Mouse (Mus musculus): ENCODE measurements at regions not wholly inside any gene's neighbourhood (a gene's known extent, or its start where the extent isn't known, plus 50 kb on each side); places are given as distances from the start of the nearest gene placed in this dataset.

GRCm38 (mm10) chr7:63833676-63834075 is 83.0 kb upstream of the E030018B13Rik start:
- H3K9ac ChIP-seq (ENCODE audit: low read length): no peak overlapping the region
- no peak for ATAC-seq
- 85% methylated on average over 6 of the region's 6 CpGs for WGBS
- H3K9me3 ChIP-seq (replicated peaks; ENCODE audit: control insufficient read depth, low read length): no peaks in the 10 kb centered on the region
- H3K4me2 ChIP-seq (ENCODE audit: low read length): no peak overlapping the region
- no peak for DNase-seq (ENCODE audit: low spot score)
- no peaks in the 10 kb centered on the region for H3K27me3 ChIP-seq (replicated peaks; ENCODE audit: control insufficient read depth, insufficient read depth, low read length)
- no peaks in the 10 kb centered on the region for H3K36me3 ChIP-seq (ENCODE audit: control insufficient read depth, insufficient read depth, low read length)
- no peak overlapping the region for H3K27ac ChIP-seq (ENCODE audit: low read depth, low read length)
- H3K4me1 ChIP-seq (ENCODE audit: control insufficient read depth, insufficient read depth, low read length): no peaks in the 10 kb centered on the region
- H3K4me3 ChIP-seq (ENCODE audit: low read depth, low read length): no peak overlapping the region

GRCm38 (mm10) chr7:63835958-63836357 is 80.7 kb upstream of the E030018B13Rik start:
- ATAC-seq: no peak
- Histone ChIP-seq H3K4me3 (ENCODE audit: low read depth, low read length) (no peak overlapping the region), H3K27me3 (replicated peaks; ENCODE audit: control insufficient read depth, insufficient read depth, low read length) (no peaks in the 10 kb centered on the region), H3K4me1 (ENCODE audit: control insufficient read depth, insufficient read depth, low read length) (no peaks in the 10 kb centered on the region), H3K4me2 (ENCODE audit: low read length) (no peak overlapping the region), H3K9me3 (replicated peaks; ENCODE audit: control insufficient read depth, low read length) (no peaks in the 10 kb centered on the region), H3K27ac (ENCODE audit: low read depth, low read length) (no peak overlapping the region), H3K36me3 (ENCODE audit: control insufficient read depth, insufficient read depth, low read length) (no peaks in the 10 kb centered on the region), H3K9ac (ENCODE audit: low read length) (no peak overlapping the region)
- no peak for DNase-seq (ENCODE audit: low spot score)

Measured in forebrain, embryonic 14.5 days (tissue).